Mouse (Mus musculus) monocyte, adult 5-6 weeks (primary cell): ENCODE results near the gene Tiparp. TPM values are rescaled to one million over a fixed set of nuclear protein-coding genes. Genes with fewer than 3 reads are reported as not detected.

Experiments
- ATAC-seq: fragments of 153-309, 156-312 bp; replicated peaks from 2 replicates; pipeline ENCODE4 v1.8.0; 2017; ENCODE audit warnings: mild to moderate bottlenecking; ENCODE audit not compliant: low TSS enrichment, insufficient number of reproducible peaks, severe bottlenecking, poor library complexity, low FRiP score
- total RNA-seq: library from RNA; stranded (forward); fragments of 200-1000, 200-491, 200-594 nt; gene quantifications from 3 replicates; pipeline ENCODE4 v1.2.3, GENCODE M21; 2017

The Tiparp gene
- total RNA-seq, 1 experiment from 2014 or later = 72.4 TPM

GRCm38 (mm10) chr3:65603392-65604055, 75.3 kb downstream of the Tiparp start:
- no peak for ATAC-seq

Other genes with a start within 250 kb of the Tiparp start
- gene Ssr3, start 135.8 kb upstream of the Tiparp start, total RNA-seq = 226 to 245 TPM (median 232 TPM) in 3 replicates
- gene Lekr1, start 137.8 kb downstream of the Tiparp start, total RNA-seq = 0.21 to 2.9 TPM in 2 of 3 replicates, not detected in the other